Mouse (Mus musculus): ENCODE results near the gene Cry2. TPM values are rescaled to one million over a fixed set of nuclear protein-coding genes. Genes with fewer than 3 reads are reported as not detected.

Cry2 gene
- total RNA-seq, 2 experiments from 2014 or later: 99.0 to 111 TPM

DNA sequence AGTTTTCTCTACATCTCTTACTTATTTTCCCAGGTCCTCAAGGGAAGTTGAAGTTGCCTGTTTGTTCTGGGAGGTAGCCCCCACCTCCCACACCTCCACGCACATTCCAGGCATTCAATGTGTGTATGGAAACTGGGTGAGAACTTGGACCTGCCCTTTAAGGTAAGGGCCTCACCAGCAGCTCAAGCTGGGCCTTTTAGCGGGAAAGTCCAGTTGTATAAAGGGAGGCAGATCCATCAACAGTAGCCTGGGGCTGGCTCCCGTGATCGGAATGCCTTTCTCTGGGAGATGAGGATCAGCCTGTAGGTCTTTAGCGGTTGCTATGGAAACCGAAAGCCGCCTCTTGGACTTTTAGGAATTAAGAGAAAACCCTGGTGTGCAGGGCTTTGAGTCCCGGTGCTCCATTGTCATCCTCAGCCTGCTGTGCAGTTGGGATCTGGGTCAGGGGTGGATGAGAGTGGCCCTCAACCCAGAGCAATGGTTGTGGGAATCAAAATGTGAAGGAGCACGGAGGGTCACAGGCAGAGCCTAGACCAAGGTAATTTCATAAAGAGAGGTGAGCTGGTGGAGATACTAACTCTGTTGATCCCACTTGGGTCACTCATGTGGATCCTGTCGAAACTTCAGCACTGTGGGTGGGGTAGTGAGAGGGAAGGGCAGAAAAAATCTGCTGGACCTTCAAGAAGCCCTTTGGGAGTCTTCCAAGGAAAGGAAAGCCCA is 61.7 kb downstream of the Cry2 start:
- DNase-seq (ENCODE audit: low spot score in 2 of 2): no peak

DNA sequence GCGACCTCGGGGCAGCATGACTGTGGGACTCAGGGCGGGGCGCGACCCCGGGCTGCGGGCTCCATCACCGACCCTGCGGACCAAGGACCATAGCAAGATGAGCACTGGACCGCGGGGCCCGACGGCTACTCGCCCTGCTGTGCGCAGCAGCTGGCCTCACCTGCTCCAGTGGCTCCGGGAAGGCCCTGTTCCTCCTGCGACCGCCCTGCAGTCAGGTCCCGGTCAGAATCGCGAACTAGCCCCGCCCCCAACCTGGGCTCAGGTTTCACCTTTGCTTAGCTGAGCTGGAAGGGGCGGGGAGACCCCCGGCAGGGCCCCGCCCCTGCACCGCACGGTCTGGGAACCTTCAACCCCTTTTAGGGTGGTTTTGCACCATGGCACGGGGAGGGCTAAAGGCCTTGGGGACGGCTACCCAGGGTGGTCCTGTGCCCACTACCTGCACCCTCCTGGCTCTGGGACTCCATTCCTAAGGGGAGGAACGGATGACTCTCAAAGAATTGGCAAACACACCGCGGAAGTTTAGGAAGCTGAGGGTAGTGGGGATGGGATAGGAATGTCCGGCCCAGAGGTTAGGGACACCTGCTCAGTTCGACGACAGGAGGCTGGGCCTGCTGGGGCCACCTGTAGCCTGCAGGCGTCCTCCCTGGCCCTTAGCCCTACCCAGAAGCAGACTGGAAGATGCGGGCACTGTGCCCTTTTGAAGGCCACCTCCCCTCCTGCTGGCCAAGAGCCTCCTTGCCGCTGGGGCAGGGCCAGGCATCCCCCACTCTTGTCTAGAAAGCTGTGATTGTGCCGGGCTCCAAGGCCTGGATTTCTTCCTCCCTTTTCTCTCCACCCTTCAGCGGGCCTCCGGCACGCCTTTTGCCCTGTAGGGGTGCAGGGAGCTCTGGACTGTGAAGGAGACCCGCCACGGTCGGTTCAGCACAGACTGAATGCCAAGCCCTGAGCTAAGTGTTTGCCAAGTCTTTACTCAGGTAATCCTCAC is 62.7 kb downstream of the Cry2 start:
- no peak for DNase-seq (ENCODE audit: low spot score in 2 of 2)

DNA sequence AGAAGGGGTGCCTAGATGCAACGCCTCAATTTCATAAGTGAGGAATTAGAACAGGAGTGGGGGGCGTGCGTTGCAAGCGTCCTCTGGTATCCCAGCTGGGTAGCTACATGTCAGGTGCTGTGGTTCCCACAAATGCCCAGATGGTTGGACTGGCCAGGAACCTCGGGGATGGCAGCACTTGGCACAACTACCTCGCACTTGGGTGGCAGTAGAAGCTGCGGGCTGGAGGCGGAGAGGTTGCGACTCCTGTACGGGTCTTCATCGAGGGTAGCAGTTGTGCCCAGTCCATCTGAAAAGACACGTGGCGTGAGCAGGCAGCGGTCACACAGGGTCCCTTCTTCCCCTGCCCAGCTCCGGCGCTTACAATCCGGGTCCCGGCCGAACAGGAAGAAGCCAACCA is 63.5 kb downstream of the Cry2 start:
- DNase-seq (ENCODE audit: low spot score in 2 of 2): no peak

DNA sequence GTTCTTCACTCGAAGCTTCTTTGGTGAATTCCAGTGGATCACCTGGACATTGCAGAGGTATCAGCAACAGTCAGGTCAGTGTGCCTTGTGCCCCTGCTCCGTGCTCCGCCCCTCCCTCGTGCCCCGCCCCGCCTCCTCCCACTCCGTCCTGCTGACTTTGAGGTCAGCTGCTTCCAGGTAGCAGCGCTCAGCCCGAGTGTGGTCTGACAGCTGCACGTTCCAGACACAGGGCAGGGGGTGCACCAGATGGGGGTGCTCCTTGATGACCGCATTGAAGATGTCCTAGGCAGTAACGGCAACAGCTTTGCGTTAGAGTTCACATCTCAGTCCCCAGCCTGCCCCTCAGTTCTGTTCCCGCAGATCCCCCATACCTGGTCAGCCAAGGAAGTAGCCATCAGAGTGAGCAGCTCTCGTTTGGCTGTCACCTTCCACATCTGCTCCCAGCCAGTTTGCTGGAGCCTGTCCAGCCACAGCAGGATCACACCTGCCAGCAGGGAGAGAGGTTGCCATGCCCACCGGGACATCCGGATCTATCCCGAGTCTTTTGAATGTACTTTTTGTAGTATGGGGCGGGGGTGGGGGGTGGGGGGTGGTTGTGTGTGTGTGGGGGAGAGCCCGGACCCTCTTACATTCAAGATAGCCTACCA is 66.3 kb downstream of the Cry2 start:
- DNase-seq (ENCODE audit: low spot score in 2 of 2): no peak

DNA sequence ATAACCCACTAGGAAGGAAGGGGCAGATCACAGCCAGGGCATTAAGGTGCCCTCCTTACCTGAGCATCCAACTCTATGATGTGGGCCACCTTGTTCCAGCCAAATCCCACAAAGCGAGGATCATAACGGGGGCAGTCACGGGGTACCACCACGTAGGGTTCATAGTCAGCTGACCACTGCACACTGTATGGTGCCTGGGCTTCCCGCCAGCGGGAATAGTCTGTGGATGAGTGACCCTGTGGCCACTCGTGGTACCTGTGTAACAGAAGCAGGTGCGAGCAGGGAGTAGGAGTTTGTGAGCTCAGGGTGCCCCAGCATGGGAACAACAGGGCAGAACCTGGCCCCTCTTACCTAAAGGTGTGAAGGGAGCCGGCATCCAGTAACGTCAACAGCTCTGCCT is 68.3 kb downstream of the Cry2 start:
- DNase-seq (ENCODE audit: low spot score in 2 of 2): no peak

DNA sequence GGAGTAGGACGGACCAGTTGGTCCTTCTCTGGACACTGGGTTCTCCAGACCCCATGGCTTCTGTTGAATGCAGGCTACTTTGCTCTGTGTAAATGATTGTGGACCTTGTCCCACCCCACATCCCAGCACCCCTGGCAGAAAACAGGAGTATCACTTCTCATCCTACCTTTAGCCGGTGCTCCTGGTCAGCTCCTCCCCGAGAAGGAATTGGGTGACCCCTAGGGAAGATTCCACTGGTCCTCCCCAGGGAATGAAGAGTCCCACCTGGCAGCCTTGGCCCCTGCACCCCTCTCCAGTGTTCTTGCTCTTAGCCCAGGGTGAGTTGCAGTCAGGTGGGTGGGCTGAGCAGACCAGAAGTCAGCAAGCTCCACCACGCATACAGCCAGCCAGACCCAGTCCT is 69.8 kb downstream of the Cry2 start:
- no peak for DNase-seq (ENCODE audit: low spot score in 2 of 2)

DNA sequence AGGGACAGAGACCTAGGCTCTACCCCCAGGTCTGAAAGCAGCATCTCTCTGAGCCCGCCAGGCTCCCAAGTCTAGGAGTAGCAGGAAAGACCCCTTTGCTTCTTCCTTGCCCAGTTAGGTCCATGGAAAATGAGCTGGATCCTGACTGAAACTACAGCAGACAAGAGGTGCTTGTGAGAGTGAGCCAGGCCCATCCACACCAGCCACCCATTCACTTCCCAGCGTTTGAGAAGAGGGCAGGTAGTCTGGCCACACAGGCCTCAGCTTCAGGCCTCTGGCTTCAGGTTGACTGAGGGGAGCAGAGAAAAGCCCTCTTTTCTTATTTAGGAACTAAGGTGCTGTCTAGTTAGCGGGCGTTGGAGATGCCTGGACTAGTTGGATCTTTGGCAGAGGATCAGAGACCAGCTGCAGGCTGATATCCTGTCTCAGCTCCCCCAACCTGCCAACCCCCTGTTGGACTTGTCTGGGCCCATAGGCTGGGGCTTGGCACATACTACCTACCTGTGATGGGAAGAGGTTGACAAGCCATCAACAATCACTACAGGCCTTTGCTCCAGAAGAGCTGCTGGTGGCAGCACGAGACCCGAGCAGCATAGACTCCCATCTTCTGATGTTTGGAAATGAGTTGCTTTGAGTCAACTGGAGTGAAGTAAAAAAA is 71.1 kb downstream of the Cry2 start:
- DNase-seq (ENCODE audit: low spot score in 2 of 2): no peak

DNA sequence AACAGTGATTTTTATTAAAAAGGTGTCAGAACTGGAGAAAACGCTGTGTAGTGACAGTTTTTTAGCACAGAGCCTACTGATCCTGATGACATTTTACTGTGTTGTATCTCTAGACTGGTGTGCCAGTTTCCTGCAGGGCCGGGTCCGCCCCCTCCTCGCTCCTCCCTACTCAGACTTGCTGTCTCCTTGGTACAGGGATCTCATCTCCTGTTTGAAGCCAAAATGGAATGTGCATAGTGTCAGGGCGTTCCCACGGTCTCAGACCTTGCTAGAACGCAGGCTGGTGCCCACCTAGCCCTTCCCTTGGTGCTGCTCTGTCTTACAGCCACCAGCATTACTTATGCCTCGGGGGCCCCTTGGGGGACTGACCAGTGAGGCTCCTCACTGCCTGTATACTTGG is 72.0 kb downstream of the Cry2 start:
- no peak for DNase-seq (ENCODE audit: low spot score in 2 of 2)

DNA sequence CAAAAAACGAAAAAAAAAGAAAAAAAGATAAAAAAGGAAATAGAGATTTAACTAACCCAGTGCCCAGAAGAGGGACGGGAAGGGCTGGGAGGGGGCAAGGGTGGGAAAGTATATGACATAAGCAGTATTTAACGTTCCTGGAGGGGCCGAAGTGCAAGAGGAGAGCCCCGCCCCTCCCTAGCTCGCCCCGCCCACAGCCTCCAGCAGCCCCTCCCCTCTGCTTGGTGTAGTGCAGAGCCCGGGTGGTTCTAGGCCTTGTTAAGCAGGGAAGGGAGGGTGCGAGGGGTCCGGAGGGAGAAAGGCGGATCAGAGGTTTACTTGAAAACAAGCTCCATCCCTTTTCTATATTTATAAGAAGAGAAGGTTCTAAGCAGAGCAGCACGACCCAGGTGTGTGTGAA is 73.0 kb downstream of the Cry2 start:
- DNase-seq (ENCODE audit: low spot score in 2 of 2): no peak

DNA sequence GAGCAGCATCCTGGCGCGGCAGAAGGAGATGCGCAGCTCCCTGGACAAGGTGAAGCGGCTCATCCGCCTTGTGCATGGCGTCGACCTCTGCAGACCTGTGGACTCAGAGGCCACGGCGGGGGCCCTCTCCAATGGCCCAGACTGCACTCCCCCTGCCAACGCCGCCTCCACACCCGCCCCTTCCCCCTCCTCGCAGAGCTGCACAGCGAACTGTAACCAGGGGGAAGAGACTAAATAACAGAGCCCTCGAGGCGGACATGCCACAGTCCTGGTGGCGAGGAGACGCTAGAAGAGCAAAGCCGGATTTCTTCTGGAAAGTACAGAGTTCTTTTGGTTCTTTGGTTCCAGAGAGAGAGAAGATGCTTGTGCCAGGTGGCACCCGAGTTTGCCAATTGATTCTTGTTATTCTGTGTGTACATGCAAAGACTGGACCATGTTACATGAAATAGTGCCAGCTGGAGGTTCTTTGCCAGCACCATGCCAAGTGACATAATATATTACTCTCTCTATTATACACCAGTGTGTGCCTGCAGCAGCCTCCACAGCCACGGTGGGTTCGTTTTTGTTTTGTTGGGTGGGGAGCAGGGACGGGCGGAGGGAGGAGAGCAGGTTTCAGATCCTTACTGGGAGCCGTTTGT is 73.5 kb downstream of the Cry2 start:
- DNase-seq (ENCODE audit: low spot score in 2 of 2): no peak

DNA sequence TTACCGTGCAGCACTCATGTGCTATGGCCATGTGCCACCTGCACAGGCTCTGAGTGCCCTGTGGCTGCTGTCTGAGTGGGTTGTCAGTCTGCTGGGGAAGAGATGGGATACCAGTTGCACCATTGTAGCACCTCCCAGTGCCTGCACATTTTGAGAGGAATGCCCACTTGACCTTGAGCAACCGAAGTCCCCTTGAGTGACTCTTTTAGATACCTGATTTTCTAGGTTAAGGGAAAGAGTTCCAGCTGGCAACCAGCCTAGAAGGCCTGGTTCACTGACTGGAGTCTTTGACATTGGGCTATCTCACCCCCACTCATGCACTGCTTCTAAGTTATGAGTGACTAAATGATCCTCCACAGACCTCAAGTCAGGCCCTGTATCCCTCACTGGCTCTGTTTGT is 74.5 kb downstream of the Cry2 start:
- DNase-seq (ENCODE audit: low spot score in 2 of 2): no peak

DNA sequence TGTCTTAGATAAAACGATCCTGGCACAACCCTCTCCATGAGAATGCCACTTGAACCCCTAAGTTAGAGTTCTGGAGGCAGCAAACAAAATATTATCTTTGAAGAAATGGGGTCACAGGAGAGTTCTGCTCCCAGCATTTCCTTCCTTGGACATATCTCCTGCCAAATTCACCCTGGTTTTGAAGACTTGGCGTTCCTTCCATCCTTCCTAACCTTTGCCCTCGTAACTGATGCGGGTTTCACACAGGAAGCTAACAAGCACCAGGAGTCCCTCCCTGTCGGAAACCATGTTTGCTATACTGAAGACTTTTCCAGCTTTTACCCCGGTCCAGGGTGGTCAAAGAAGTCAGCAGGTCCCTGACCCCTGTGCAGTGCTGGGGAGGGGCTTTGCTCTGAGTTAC is 79.6 kb downstream of the Cry2 start:
- DNase-seq (ENCODE audit: low spot score in 2 of 2): no peak

Small RNA genes within 50 kb of the gene (microRNA-seq; reads per million reads assigned to microRNA genes)
- gene Mir7000: 3.5 to 5.3 reads per million in 2 experiments

Other genes with a start within 250 kb of the Cry2 start
- gene Pex16, start 59.4 kb downstream of the Cry2 start, total RNA-seq (2021): 10 to 100 TPM; 31.7 to 32.8 TPM
- gene Large2, start 59.2 kb downstream of the Cry2 start, total RNA-seq (2021): under 1 TPM; 0.20 to 0.86 TPM
- gene 1700029I15Rik, start 51.5 kb downstream of the Cry2 start, total RNA-seq (2021): 1 to 10 TPM; 3.7 to 6.2 TPM
- gene Mapk8ip1, start 32.8 kb downstream of the Cry2 start, total RNA-seq (2021): 100 to 1,000 TPM; 350 to 365 TPM
- gene Slc35c1, start 26.5 kb upstream of the Cry2 start, total RNA-seq (2021): 10 to 100 TPM; 13.6 to 14.1 TPM
- 100 to 1,000 TPM; 307 to 312 TPM for gene Chst1, start 165.7 kb upstream of the Cry2 start, total RNA-seq (2021)

Data from layer of hippocampus, adult 18-20 months (tissue).